Mouse (Mus musculus) MEL (cell line): ENCODE data around the gene Slc22a17. TPM values are rescaled to one million over a fixed set of nuclear protein-coding genes. Genes with fewer than 3 reads are reported as not detected.
A peak's percentile ranks its signal among the peaks of the same experiment; 100 is the strongest.

ENCODE experiments used
- DNase-seq: peaks from one replicate; pipeline ENCODE4 v3.0.0; 2011; ENCODE audit warnings: low read depth, low spot score
- H3K27ac ChIP-seq: 2 replicates; pipeline ENCODE4 v1.5.1; 2012; ENCODE audit warnings: low read depth, mild to moderate bottlenecking, control low read depth, low read length, moderate library complexity; ENCODE audit not compliant: control insufficient read depth
- H3K27me3 ChIP-seq, 2 experiments: fragments of 150-350 bp in 1 of 2; sonication (generic) in 1 of 2; 2 replicates each; pipeline ENCODE4 v1.6.1; 2012; ENCODE audit warnings: low read length in 2 of 2, mild to moderate bottlenecking in 2 of 2, improper control_type of control experiment in 1 of 2, moderate library complexity in 1 of 2; ENCODE audit not compliant: insufficient read depth in 2 of 2, control insufficient read depth in 1 of 2
- H3K36me3 ChIP-seq, 2 experiments: 2 replicates each; pipeline ENCODE4 v1.6.1; 2012 to 2014; ENCODE audit warnings: low read length in 2 of 2, improper control_type of control experiment in 1 of 2, inconsistent platforms in 1 of 2, mild to moderate bottlenecking in 1 of 2; ENCODE audit not compliant: insufficient read depth in 2 of 2, control insufficient read depth in 1 of 2
- H3K4me1 ChIP-seq, 2 experiments: fragments of 150-350 bp in 1 of 2; sonication (generic) in 1 of 2; 2 replicates each; pipeline ENCODE4 v1.6.1; 2012; ENCODE audit warnings: low read length in 2 of 2, improper control_type of control experiment in 1 of 2, mild to moderate bottlenecking in 1 of 2; ENCODE audit not compliant: insufficient read depth in 2 of 2, control insufficient read depth in 1 of 2
- H3K4me3 ChIP-seq, 2 experiments: fragments of 150-350 bp in 1 of 2; sonication (generic) in 1 of 2; 2 replicates each; pipeline ENCODE4 v1.5.1; 2012; ENCODE audit warnings: low read depth in 2 of 2, low read length in 2 of 2, mild to moderate bottlenecking in 2 of 2, moderate library complexity in 2 of 2, control low read depth in 1 of 2, improper control_type of control experiment in 1 of 2; ENCODE audit not compliant: control insufficient read depth in 1 of 2, insufficient read depth in 1 of 2
- H3K79me2 ChIP-seq: 2 replicates; pipeline ENCODE4 v1.6.1; 2012; ENCODE audit warnings: mild to moderate bottlenecking, low read length, moderate library complexity; ENCODE audit not compliant: control insufficient read depth, poor library complexity, insufficient read depth
- H3K9ac ChIP-seq: 2 replicates; pipeline ENCODE4 v1.6.1; 2012; ENCODE audit warnings: low read depth, mild to moderate bottlenecking, control low read depth, low read length, moderate library complexity; ENCODE audit not compliant: control insufficient read depth, poor library complexity, severe bottlenecking
- H3K9me3 ChIP-seq: fragments of 150-350 bp; sonication (generic); replicated peaks from 2 replicates; pipeline ENCODE4 v1.6.1; 2012; ENCODE audit warnings: mild to moderate bottlenecking, low read length, improper control_type of control experiment, moderate library complexity; ENCODE audit not compliant: insufficient read depth
- CHD1 ChIP-seq: IDR thresholded peaks from 2 replicates; pipeline ENCODE4 v1.6.1; 2012; ENCODE audit warnings: low read depth, mild to moderate bottlenecking, inconsistent platforms, low read length, improper control_type of control experiment
- CTCF ChIP-seq, 3 experiments: IDR thresholded peaks in 2 of 3; conservative IDR thresholded peaks in 1 of 3; 2 replicates each; pipeline ENCODE4 v1.5.1; 2011 to 2012; ENCODE audit warnings: low read length in 3 of 3, low read depth in 2 of 3, mild to moderate bottlenecking in 2 of 3, improper control_type of control experiment in 1 of 3, inconsistent platforms in 1 of 3, mixed read lengths in 1 of 3, moderate library complexity in 1 of 3; ENCODE audit not compliant: control insufficient read depth in 1 of 3, insufficient read depth in 1 of 3, poor library complexity in 1 of 3, severe bottlenecking in 1 of 3
- E2F4 ChIP-seq: IDR thresholded peaks from 2 replicates; pipeline ENCODE4 v1.6.1; 2011; ENCODE audit warnings: low read depth, low read length, improper control_type of control experiment, borderline replicate concordance
- ELF1 ChIP-seq: IDR thresholded peaks from 2 replicates; pipeline ENCODE4 v1.6.1; 2014; ENCODE audit warnings: low read depth, mild to moderate bottlenecking, inconsistent platforms, low read length, improper control_type of control experiment, moderate library complexity
- EP300 ChIP-seq, 2 experiments: IDR thresholded peaks; 2 replicates each; pipeline ENCODE4 v1.6.1; 2011; ENCODE audit warnings: improper control_type of control experiment in 2 of 2, low read length in 2 of 2, low read depth in 1 of 2, mild to moderate bottlenecking in 1 of 2
- ETS1 ChIP-seq: IDR thresholded peaks from 2 replicates; pipeline ENCODE4 v1.6.1; 2012; ENCODE audit warnings: low read depth, mild to moderate bottlenecking, inconsistent platforms, low read length, improper control_type of control experiment, moderate library complexity
- GATA1 ChIP-seq: IDR thresholded peaks from 2 replicates; pipeline ENCODE4 v1.6.1; 2011; ENCODE audit warnings: low read depth, low read length, improper control_type of control experiment
- HCFC1 ChIP-seq: IDR thresholded peaks from 2 replicates; pipeline ENCODE4 v1.6.1; 2012; ENCODE audit warnings: low read depth, mild to moderate bottlenecking, inconsistent platforms, low read length, improper control_type of control experiment, moderate library complexity
- MAX ChIP-seq: IDR thresholded peaks from 2 replicates; pipeline ENCODE4 v1.6.1; 2011; ENCODE audit warnings: low read length, improper control_type of control experiment
- MAZ ChIP-seq: IDR thresholded peaks from 2 replicates; pipeline ENCODE4 v1.6.1; 2012; ENCODE audit warnings: low read depth, mild to moderate bottlenecking, inconsistent platforms, low read length, improper control_type of control experiment
- MEF2A ChIP-seq: IDR thresholded peaks from 2 replicates; pipeline ENCODE4 v1.6.1; 2014; ENCODE audit warnings: low read depth, mild to moderate bottlenecking, inconsistent platforms, low read length, improper control_type of control experiment; ENCODE audit not compliant: poor library complexity, insufficient replicate concordance, severe bottlenecking; ENCODE audit errors: extremely low read depth
- POLR2A ChIP-seq, 2 experiments: IDR thresholded peaks; 2 replicates each; pipeline ENCODE4 v1.6.1; 2011 to 2012; ENCODE audit warnings: low read length in 2 of 2, mild to moderate bottlenecking in 2 of 2, control low read depth in 1 of 2, improper control_type of control experiment in 1 of 2, low read depth in 1 of 2, moderate library complexity in 1 of 2; ENCODE audit not compliant: control insufficient read depth in 1 of 2, insufficient read depth in 1 of 2, poor library complexity in 1 of 2
- POLR2AphosphoS2 ChIP-seq: IDR thresholded peaks from 2 replicates; pipeline ENCODE4 v1.6.1; 2011; ENCODE audit warnings: low read length, improper control_type of control experiment
- POLR2AphosphoS5 ChIP-seq: IDR thresholded peaks from 2 replicates; pipeline ENCODE4 v1.6.1; 2012; ENCODE audit warnings: low read depth, borderline replicate concordance, mild to moderate bottlenecking, inconsistent platforms, low read length, moderate library complexity, mixed read lengths
- RAD21 ChIP-seq: IDR thresholded peaks from 2 replicates; pipeline ENCODE4 v1.6.1; 2011; ENCODE audit warnings: mild to moderate bottlenecking, low read depth, low read length, improper control_type of control experiment
- SMC3 ChIP-seq: IDR thresholded peaks from 2 replicates; pipeline ENCODE4 v1.6.1; 2011; ENCODE audit warnings: low read depth, low read length, improper control_type of control experiment
- TAL1 ChIP-seq: IDR thresholded peaks from 2 replicates; pipeline ENCODE4 v1.6.1; 2012; ENCODE audit warnings: mild to moderate bottlenecking, inconsistent platforms, low read length, moderate library complexity, mixed read lengths
- TBP ChIP-seq: IDR thresholded peaks from 2 replicates; pipeline ENCODE4 v1.8.0; 2011; ENCODE audit warnings: low read depth, low read length, improper control_type of control experiment
- USF2 ChIP-seq, 2 experiments: IDR thresholded peaks; 2 replicates each; pipeline ENCODE4 v1.6.1; 2011 to 2012; ENCODE audit warnings: improper control_type of control experiment in 2 of 2, low read length in 2 of 2, borderline replicate concordance in 1 of 2, inconsistent platforms in 1 of 2, low read depth in 1 of 2, mild to moderate bottlenecking in 1 of 2; ENCODE audit not compliant: insufficient read depth in 1 of 2
- ZC3H11A ChIP-seq: IDR thresholded peaks from 2 replicates; pipeline ENCODE4 v1.6.1; 2012; ENCODE audit warnings: low read depth, mild to moderate bottlenecking, inconsistent platforms, low read length, improper control_type of control experiment
- ZKSCAN1 ChIP-seq: IDR thresholded peaks from 2 replicates; pipeline ENCODE4 v1.6.1; 2012; ENCODE audit warnings: low read depth, mild to moderate bottlenecking, inconsistent platforms, low read length, improper control_type of control experiment, moderate library complexity
- ZMIZ1 ChIP-seq: IDR thresholded peaks from 2 replicates; pipeline ENCODE4 v1.6.1; 2012; ENCODE audit warnings: low read depth, mild to moderate bottlenecking, inconsistent platforms, low read length, improper control_type of control experiment, moderate library complexity
- polyA plus RNA-seq, 2 experiments: library from polyadenylated mRNA; stranded (reverse) in 1 of 2; unstranded in 1 of 2; fragments of >175 nt in 1 of 2; fragments of >200 nt in 1 of 2; gene quantifications; 2 replicates each; pipeline versions ENCODE4 v1.2.1 to v1.2.4; 2012; ENCODE audit warnings: low replicate concordance in 2 of 2, low read depth in 1 of 2; ENCODE audit not compliant: insufficient read length in 2 of 2, insufficient read depth in 1 of 2, missing spikeins in 1 of 2
- total RNA-seq: library from RNA; depleted of rRNA; stranded (reverse); fragments of 300-350 nt; gene quantifications from 2 replicates; pipeline ENCODE4 v1.2.3, GENCODE M21; 2012

Gene Slc22a17
- total and polyA plus RNA-seq, 3 experiments = 0.31 to 1.1 TPM; not detected in 1

DNA sequence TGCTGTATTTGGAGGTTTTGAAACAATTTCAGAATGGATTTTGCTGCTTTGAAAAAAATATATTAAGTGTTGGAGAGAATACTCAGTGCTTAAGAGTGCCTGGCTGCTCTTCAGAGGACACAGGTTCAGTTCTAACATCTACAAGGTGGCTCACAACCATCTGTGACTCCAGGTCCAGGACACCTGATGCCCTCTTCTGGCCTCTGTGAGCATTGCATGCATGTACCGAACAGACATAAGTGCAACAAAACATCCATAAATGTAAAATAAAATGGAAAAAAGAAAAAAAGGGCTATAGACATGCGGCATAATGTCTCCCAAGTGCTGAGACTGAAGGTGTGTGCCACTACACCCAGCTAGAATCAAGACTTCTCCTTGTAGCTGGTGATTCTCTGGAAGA, 52.4 kb downstream of the Slc22a17 start:
- Histone ChIP-seq H3K27ac (no peak overlapping the region), H3K9ac (no peak overlapping the region), H3K9me3 (no peaks in the 10 kb centered on the region), H3K79me2 (no peaks in the 10 kb centered on the region; the same call in 1 of the 2 replicates), H3K4me3 (no peak overlapping the region), H3K4me1 (peaks cover 6 to 22% of the 10 kb centered on the region in 2 experiments; a peak in 3 of 4 replicates), H3K27me3 (no peaks in the 10 kb centered on the region), H3K36me3 (peaks cover 0 to 15% of the 10 kb centered on the region in 2 experiments; a peak in 2 of 4 replicates)
- TF ChIP-seq ZC3H11A (0 out of 2 replicates have a peak, but pooled peaks have one; percentile 31), SMC3 (peak; percentile 64), TBP (no peak), RAD21 (peak; percentile 48), CTCF (IDR thresholded peaks at IDR 0.05 in 2 of 3, conservative IDR thresholded peaks at IDR 0.05 in 1 of 3; ENCODE audit: control insufficient read depth in 1 of 3, insufficient read depth in 1 of 3, low read depth in 2 of 3, low read length in 3 of 3, poor library complexity in 1 of 3, severe bottlenecking in 1 of 3) (peak; percentile 43 to 51 (median 51))
- peak; percentile 76 for DNase-seq

DNA sequence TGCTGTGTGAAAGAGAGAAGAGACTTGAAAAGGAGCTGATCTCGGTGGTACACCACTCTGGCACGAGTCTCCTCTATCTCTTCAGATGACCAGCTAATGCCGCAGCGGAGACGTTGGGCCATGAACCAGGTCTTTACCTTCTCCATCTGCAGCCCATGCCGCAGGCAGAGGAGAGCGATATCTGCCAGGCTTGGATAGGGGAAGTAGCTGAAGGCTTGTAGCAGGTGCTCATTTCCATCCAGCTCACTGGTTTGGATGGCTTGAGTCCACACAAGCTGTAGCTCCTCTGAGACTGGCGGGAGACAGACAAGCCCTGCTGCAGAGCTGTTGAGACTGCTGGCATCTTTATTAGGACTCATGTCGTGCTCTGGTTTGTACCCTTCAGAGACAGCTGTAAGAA, 55.0 kb downstream of the Slc22a17 start:
- no peak overlapping the region for H3K4me3 ChIP-seq
- H3K79me2 ChIP-seq = no peaks in the 10 kb centered on the region
- no peak overlapping the region for H3K9ac ChIP-seq
- peaks cover 0 to 11% of the 10 kb centered on the region in 2 experiments; a peak in 2 of 4 replicates for H3K36me3 ChIP-seq
- DNase-seq = peak; percentile 25
- H3K27ac ChIP-seq = no peak overlapping the region
- TF ChIP-seq TBP = no peak
- TF ChIP-seq POLR2AphosphoS2 = no peak
- TF ChIP-seq MAX = no peak
- TF ChIP-seq USF2 (IDR thresholded peaks at IDR 0.05; ENCODE audit: borderline replicate concordance in 1 of 2, insufficient read depth in 1 of 2, low read depth in 1 of 2, low read length in 2 of 2) = no peak
- TF ChIP-seq E2F4 = no peak
- no peak for TF ChIP-seq ZC3H11A
- no peak for TF ChIP-seq HCFC1
- no peak for TF ChIP-seq CHD1
- TF ChIP-seq EP300 (IDR thresholded peaks at IDR 0.05; ENCODE audit: low read depth in 1 of 2, low read length in 2 of 2) = no peak
- TF ChIP-seq ETS1 = no peak
- TF ChIP-seq ELF1 = no peak
- no peak for TF ChIP-seq GATA1
- TF ChIP-seq ZKSCAN1 = no peak
- TF ChIP-seq MEF2A = no peak
- TF ChIP-seq POLR2AphosphoS5 = no peak
- no peak for TF ChIP-seq ZMIZ1
- no peak for TF ChIP-seq MAZ
- no peak for TF ChIP-seq POLR2A (IDR thresholded peaks at IDR 0.05; ENCODE audit: control insufficient read depth in 1 of 2, insufficient read depth in 1 of 2, low read depth in 1 of 2, low read length in 2 of 2, poor library complexity in 1 of 2)
- TF ChIP-seq TAL1 = no peak
- no peaks in the 10 kb centered on the region for H3K27me3 ChIP-seq
- H3K4me1 ChIP-seq = peaks cover 0 to 16% of the 10 kb centered on the region in 2 experiments; a peak in 2 of 4 replicates
- H3K9me3 ChIP-seq = no peaks in the 10 kb centered on the region
